Mouse (Mus musculus) hindbrain, embryonic 11.5 days (tissue): ENCODE results near the gene Xlr3c. TPM values are rescaled to one million over a fixed set of nuclear protein-coding genes. Genes with fewer than 3 reads are reported as not detected.
"Not testable (repeated sequence)": the region's sequence is repeated elsewhere in the genome, so short reads cannot be mapped to it uniquely, and the experiment has no call there.

Experiments
- ATAC-seq: fragments of 200-750 bp; cut with Nextera tagmentation; 2 replicates; pipeline ENCODE4 v1.8.0; 2017; ENCODE audit warnings: mild to moderate bottlenecking, moderate TSS enrichment, moderate library complexity; ENCODE audit not compliant: low FRiP score
- DNase-seq: peaks from one replicate; pipeline ENCODE4 v3.0.0-alpha.2; 2015; ENCODE audit warnings: low spot score
- H3K27ac ChIP-seq: fragments of 300-500 bp; sonication (generic); 2 replicates; pipeline ENCODE4 v1.5.1; 2014; ENCODE audit warnings: mild to moderate bottlenecking, low read depth, low read length
- H3K27me3 ChIP-seq: fragments of 300-500 bp; sonication (generic); 2 replicates; pipeline ENCODE4 v1.6.1; 2014; ENCODE audit warnings: mild to moderate bottlenecking, low read length, moderate library complexity, mixed read lengths; ENCODE audit not compliant: control insufficient read depth, insufficient read depth
- H3K36me3 ChIP-seq: fragments of 300-500 bp; sonication (generic); 2 replicates; pipeline ENCODE4 v1.6.1; 2014; ENCODE audit warnings: mild to moderate bottlenecking, low read length, moderate library complexity, mixed read lengths; ENCODE audit not compliant: control insufficient read depth, insufficient read depth
- H3K4me1 ChIP-seq: fragments of 300-500 bp; sonication (generic); replicated peaks from 2 replicates; pipeline ENCODE4 v1.6.1; 2014; ENCODE audit warnings: low read length, mixed read lengths; ENCODE audit not compliant: control insufficient read depth, insufficient read depth
- H3K4me2 ChIP-seq: fragments of 300-500 bp; sonication (generic); replicated peaks from 2 replicates; pipeline ENCODE4 v1.6.1; 2014; ENCODE audit warnings: mild to moderate bottlenecking, low read depth, low read length
- H3K4me3 ChIP-seq: fragments of 300-500 bp; sonication (generic); 2 replicates; pipeline ENCODE4 v1.5.1; 2014; ENCODE audit warnings: low read depth, low read length
- H3K9ac ChIP-seq: fragments of 300-500 bp; sonication (generic); 2 replicates; pipeline ENCODE4 v1.6.1; 2014; ENCODE audit warnings: low read depth, low read length
- H3K9me3 ChIP-seq: fragments of 300-500 bp; sonication (generic); 2 replicates; pipeline ENCODE4 v1.6.1; 2016; ENCODE audit warnings: low read length; ENCODE audit not compliant: control insufficient read depth
- WGBS: fragments of 180-500 bp; shearing (Covaris S2); extraction: QIAGEN DNeasy Blood & Tissue Kit; methylation state at CpG from one replicate; pipeline ENCODE4 v1.1.7; 2014; 5-methylcytosine and 5-hydroxymethylcytosine counted together
- polyA plus RNA-seq: library from polyadenylated mRNA; unstranded; fragments of >200 nt; fragmentation: Nextera tagmentation; extraction: Ambion mirVana; gene quantifications from 2 replicates; pipeline ENCODE4 v1.2.1, GENCODE M21; 2014

Gene Xlr3c
- polyA plus RNA-seq, result 0.37 and 0.75 TPM in 2 replicates

DNA sequence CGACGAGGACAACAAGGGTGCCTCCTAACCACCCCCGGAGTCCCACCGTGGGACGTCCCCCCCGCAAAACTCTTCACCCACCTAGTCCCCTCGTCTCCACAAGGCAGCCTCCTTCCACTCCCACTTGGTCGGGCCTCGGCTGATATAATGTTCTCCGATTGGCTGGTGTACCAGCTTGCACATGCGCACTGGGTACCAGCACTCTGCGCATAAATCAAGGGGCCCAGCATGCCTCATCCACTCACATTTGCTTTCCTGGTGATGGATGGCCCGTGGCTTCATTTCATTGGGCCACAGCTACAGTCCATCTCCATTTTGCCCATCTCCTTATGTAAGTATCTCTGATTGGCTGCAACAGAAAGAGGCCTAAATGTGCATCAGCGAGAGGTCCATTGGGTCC, at the start of gene Xlr3c:
TSS of gene Xlr3c (minus strand) at position 121 of the 400 bp plus-strand sequence.
- DNase-seq, H3K27ac ChIP-seq, H3K4me3 ChIP-seq, H3K4me1 ChIP-seq, H3K4me2 ChIP-seq, H3K9me3 ChIP-seq, H3K27me3 ChIP-seq, H3K9ac ChIP-seq, H3K36me3 ChIP-seq, ATAC-seq: not testable (repeated sequence)
- WGBS, result 87% methylated on average over 14 of the region's 14 CpGs

- H3K4me1 ChIP-seq, result no peaks in the 10 kb centered on the region
- no peak overlapping the region for H3K9ac ChIP-seq
- 39% methylated on average over 3 of the region's 3 CpGs for WGBS
- DNase-seq (peak; percentile 23), ATAC-seq (no peak)
- H3K9me3 ChIP-seq, result no peaks in the 10 kb centered on the region
- H3K27me3 ChIP-seq, result no peaks in the 10 kb centered on the region
- H3K4me3 ChIP-seq, result no peak overlapping the region
- H3K4me2 ChIP-seq, result no peak overlapping the region
- no peaks in the 10 kb centered on the region for H3K36me3 ChIP-seq
- H3K27ac ChIP-seq, result no peak overlapping the region
These were observed 47.3 kb upstream of the Xlr3c start for GRCm38 (mm10) chrX:73312522-73312921.

- H3K4me3 ChIP-seq, ATAC-seq, H3K27ac ChIP-seq, H3K9ac ChIP-seq, DNase-seq, H3K4me2 ChIP-seq, H3K27me3 ChIP-seq, H3K4me1 ChIP-seq, H3K9me3 ChIP-seq, H3K36me3 ChIP-seq: not testable (repeated sequence)
- 90% methylated on average over 7 of the region's 10 CpGs for WGBS
These were observed 30.6 kb upstream of the Xlr3c start for GRCm38 (mm10) chrX:73295745-73296144.

DNA sequence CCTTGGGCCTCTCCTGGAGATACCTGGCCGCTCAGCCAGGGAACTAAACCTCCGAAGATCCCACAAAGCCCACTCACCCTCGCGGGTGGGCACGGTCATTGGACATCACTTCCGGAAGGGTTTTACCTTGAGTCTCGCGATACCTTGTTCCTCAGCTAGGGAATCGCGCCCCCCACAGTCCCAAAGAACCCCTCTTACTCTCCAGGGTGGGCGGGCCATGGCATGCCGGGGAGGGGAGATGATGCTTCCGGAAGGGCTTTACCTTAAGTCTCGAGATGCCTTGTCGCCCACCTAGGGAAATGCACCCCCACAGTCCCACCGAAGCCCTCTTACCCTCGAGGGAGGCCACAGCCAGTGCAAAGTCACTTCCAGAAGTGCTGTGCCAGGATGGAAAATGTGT, 27.7 kb upstream of the Xlr3c start, which contains the start of the genes Xlr5a and Xlr5c:
TSS of gene Xlr5a (minus strand) at position 101 of the 400 bp plus-strand sequence.
TSS of gene Xlr5c (minus strand) at position 101 of the 400 bp plus-strand sequence.
- H3K4me1 ChIP-seq, H3K4me3 ChIP-seq, H3K4me2 ChIP-seq, H3K9me3 ChIP-seq, DNase-seq, H3K36me3 ChIP-seq, ATAC-seq, H3K9ac ChIP-seq, H3K27ac ChIP-seq, H3K27me3 ChIP-seq: not testable (repeated sequence)
- WGBS, result 97% methylated on average over 12 of the region's 17 CpGs

DNA sequence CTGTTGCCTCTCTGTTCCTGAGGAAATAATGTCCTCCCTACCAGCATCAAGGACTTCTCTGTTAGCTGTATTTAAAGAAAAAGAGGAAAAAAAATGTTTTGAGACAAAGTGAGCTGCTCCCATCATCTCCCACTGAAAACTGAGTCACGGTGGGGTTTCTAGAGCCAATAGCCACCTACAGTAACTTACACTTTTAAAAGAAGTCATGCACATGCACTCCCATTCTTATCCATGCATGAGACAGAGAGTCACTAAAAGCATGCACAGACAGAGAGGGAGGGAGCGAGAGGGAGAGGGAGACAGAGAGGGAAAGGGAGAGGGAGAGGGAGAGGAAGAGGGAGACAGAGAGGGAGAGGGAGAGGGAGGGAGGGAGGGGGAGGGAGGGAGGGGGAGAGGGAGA, 2.8 kb downstream of the Xlr3c start:
- not testable (repeated sequence) for H3K4me1 ChIP-seq, H3K9ac ChIP-seq, ATAC-seq, DNase-seq, H3K4me2 ChIP-seq, H3K36me3 ChIP-seq, H3K4me3 ChIP-seq, H3K27me3 ChIP-seq, H3K9me3 ChIP-seq, H3K27ac ChIP-seq
- WGBS, result 96% methylated on average over 1 of the region's 2 CpGs

DNA sequence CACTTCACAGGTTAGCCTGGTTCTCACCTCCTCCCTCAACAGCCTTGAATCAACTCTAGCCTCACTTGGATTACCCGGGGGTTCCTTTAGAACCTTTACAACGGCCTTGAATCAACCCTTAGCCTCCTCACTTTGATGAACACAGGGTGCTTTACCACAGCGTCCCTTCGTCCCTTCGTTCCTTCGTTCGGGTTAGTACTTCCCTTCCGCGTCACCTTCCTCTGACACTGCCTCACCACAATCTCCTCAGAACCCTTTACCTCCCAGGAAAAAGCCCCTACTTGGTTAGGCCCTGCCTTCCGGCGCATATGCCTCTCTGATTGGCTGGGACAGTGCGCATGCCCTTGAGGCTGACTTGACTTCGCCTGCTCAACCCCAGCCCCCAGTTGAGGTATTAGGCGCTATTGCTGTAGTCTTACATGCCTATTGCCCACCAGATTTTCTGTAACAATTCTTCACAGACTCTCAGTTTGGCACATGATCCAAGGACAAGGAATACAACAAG, 22.3 kb downstream of the Xlr3c start, which contains the start of gene Xlr4c:
TSS of gene Xlr4c (minus strand) at position 310 of the 505 bp plus-strand sequence.
- ATAC-seq, DNase-seq, H3K27ac ChIP-seq, H3K4me2 ChIP-seq, H3K4me1 ChIP-seq, H3K4me3 ChIP-seq, H3K27me3 ChIP-seq, H3K9ac ChIP-seq, H3K9me3 ChIP-seq, H3K36me3 ChIP-seq: not testable (repeated sequence)
- 84% methylated on average over 10 of the region's 14 CpGs for WGBS

GRCm38 (mm10) chrX:73229288-73229687, 35.9 kb downstream of the Xlr3c start:
- Histone ChIP-seq H3K27me3 (no peaks in the 10 kb centered on the region; the same call in 1 of the 2 replicates), H3K4me3 (peak overlapping the region; percentile 58), H3K9ac (peak overlapping the region; percentile 77), H3K27ac (no peak overlapping the region), H3K4me2 (peak overlapping the region; percentile 75), H3K9me3 (no peaks in the 10 kb centered on the region), H3K4me1 (no peaks in the 10 kb centered on the region), H3K36me3 (no peaks in the 10 kb centered on the region)
- DNase-seq, result peak; percentile 4
- no peak for ATAC-seq
- WGBS, result 39% methylated on average over 3 of the region's 3 CpGs

DNA sequence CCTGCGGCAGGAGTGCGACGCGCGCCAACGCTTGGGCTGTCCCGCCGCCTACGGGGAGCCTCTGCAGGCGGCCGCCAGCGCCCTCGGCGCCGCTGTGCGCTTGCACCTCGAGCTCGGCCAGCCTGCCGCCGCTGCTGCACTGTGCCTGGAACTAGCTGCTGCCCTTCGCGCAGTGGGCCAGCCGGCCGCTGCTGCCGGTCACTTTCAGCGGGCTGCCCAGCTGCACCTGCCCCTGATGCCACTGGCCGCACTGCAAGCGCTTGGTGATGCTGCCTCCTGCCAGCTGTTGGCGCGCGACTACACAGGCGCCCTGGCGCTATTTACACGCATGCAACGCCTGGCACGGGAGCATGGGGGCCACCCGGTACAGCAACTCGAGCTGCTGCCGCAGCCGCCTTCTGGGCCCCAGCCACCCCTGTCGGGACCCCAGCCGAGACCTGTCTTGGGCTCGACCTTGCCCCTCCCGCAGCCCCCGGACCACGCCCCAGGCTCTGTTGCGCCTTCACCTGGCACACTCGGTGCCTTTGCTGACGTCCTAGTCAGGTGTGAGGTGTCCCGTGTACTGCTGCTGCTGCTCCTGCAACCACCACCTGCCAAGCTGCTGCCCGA, 36.5 kb downstream of the Xlr3c start:
- ATAC-seq, result peak; percentile 71

More for the DNA sequence above, 36.5 kb downstream of the Xlr3c start:
- H3K27ac ChIP-seq, result peak overlapping the region; percentile 87
- H3K9me3 ChIP-seq, result no peaks in the 10 kb centered on the region
- H3K4me2 ChIP-seq, result peak overlapping the region; percentile 75
- peak; percentile 36 for DNase-seq
- no peaks in the 10 kb centered on the region for H3K4me1 ChIP-seq
- peak overlapping the region; percentile 58 for H3K4me3 ChIP-seq
- H3K9ac ChIP-seq, result peak overlapping the region; percentile 77
- H3K27me3 ChIP-seq, result no peaks in the 10 kb centered on the region; the same call in 1 of the 2 replicates
- no peaks in the 10 kb centered on the region for H3K36me3 ChIP-seq
- 16% methylated on average over 41 of the region's 51 CpGs for WGBS
